Mouse (Mus musculus) intestine, embryonic 14.5 days (tissue): Measurements from ENCODE around the gene Ankrd27. TPM values are rescaled to one million over a fixed set of nuclear protein-coding genes. Genes with fewer than 3 reads are reported as not detected.

ENCODE experiments used
- ATAC-seq: fragments of 200-750 bp; cut with Nextera tagmentation; replicated peaks from 2 replicates; pipeline ENCODE4 v1.8.0; 2017; ENCODE audit warnings: low read depth, moderate number of reproducible peaks, moderate TSS enrichment, moderate library complexity; ENCODE audit not compliant: low FRiP score, low TSS enrichment
- DNase-seq: peaks from one replicate; pipeline ENCODE4 v3.0.0-alpha.2; 2018; ENCODE audit warnings: low spot score
- H3K27ac ChIP-seq: fragments of 300-500 bp; sonication (generic); 2 replicates; pipeline ENCODE4 v1.5.1; 2014; ENCODE audit warnings: low read depth, mild to moderate bottlenecking, control low read depth
- H3K27me3 ChIP-seq: fragments of 300-500 bp; sonication (generic); replicated peaks from 2 replicates; pipeline ENCODE4 v1.6.1; 2014; ENCODE audit warnings: low read length, control low read depth; ENCODE audit not compliant: control insufficient read depth, insufficient read depth
- H3K36me3 ChIP-seq: fragments of 300-500 bp; sonication (generic); 2 replicates; pipeline ENCODE4 v1.6.1; 2014; ENCODE audit warnings: low read length, control low read depth; ENCODE audit not compliant: control insufficient read depth, insufficient read depth
- H3K4me1 ChIP-seq: fragments of 300-500 bp; sonication (generic); replicated peaks from 2 replicates; pipeline ENCODE4 v1.6.1; 2014; ENCODE audit warnings: low read length, control low read depth, mixed read lengths; ENCODE audit not compliant: control insufficient read depth, insufficient read depth
- H3K4me2 ChIP-seq: fragments of 300-500 bp; sonication (generic); 2 replicates; pipeline ENCODE4 v1.6.1; 2014; ENCODE audit warnings: low read length
- H3K4me3 ChIP-seq: fragments of 300-500 bp; sonication (generic); 2 replicates; pipeline ENCODE4 v1.5.1; 2014; ENCODE audit warnings: low read depth, low read length, control low read depth, mixed read lengths
- H3K9ac ChIP-seq: fragments of 300-500 bp; sonication (generic); 2 replicates; pipeline ENCODE4 v1.6.1; 2014; ENCODE audit warnings: mild to moderate bottlenecking, low read length
- H3K9me3 ChIP-seq: fragments of 300-500 bp; sonication (generic); 2 replicates; pipeline ENCODE4 v1.6.1; 2016; ENCODE audit warnings: low read length, control low read depth; ENCODE audit not compliant: control insufficient read depth
- WGBS: fragments of 180-500 bp; shearing (Covaris S2); extraction: QIAGEN DNeasy Blood & Tissue Kit; methylation state at CpG from one replicate; pipeline ENCODE4 v1.1.7; 2014; 5-methylcytosine and 5-hydroxymethylcytosine counted together
- polyA plus RNA-seq: library from polyadenylated mRNA; unstranded; fragments of >200 nt; fragmentation: Nextera tagmentation; extraction: Ambion mirVana; gene quantifications from 2 replicates; pipeline ENCODE4 v1.2.1, GENCODE M21; 2014

Gene Ankrd27
- polyA plus RNA-seq, 1 experiment from 2014 or later: 41.4 TPM

DNA sequence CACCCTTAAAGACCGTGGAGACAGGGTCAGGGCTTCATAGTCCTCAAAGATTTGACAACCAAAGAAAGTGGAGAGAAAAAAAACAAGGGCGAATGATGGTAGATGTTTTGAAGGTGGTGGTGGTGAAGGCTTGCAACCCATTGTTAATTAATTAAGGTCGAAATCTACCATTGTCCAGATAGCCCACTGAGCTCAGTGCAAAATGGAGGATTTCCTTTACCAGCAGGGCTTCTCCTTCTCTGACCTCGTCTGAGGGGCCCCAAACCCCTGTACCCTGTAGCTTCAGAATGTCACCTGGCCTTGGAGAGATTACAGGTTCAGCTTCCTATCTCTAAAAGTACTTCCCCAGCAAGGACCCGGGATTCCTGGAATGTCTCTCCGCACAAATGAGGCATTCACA, 71.8 kb downstream of the Ankrd27 start:
- no peak overlapping the region for H3K4me2 ChIP-seq
- no peak overlapping the region for H3K9ac ChIP-seq
- no peaks in the 10 kb centered on the region for H3K36me3 ChIP-seq
- ATAC-seq (no peak), DNase-seq (no peak)
- no peak overlapping the region for H3K27ac ChIP-seq
- H3K9me3 ChIP-seq: no peaks in the 10 kb centered on the region
- no peaks in the 10 kb centered on the region for H3K4me1 ChIP-seq
- no peak overlapping the region for H3K4me3 ChIP-seq
- WGBS: 59% methylated on average over 6 of the region's 6 CpGs
- H3K27me3 ChIP-seq: no peaks in the 10 kb centered on the region

DNA sequence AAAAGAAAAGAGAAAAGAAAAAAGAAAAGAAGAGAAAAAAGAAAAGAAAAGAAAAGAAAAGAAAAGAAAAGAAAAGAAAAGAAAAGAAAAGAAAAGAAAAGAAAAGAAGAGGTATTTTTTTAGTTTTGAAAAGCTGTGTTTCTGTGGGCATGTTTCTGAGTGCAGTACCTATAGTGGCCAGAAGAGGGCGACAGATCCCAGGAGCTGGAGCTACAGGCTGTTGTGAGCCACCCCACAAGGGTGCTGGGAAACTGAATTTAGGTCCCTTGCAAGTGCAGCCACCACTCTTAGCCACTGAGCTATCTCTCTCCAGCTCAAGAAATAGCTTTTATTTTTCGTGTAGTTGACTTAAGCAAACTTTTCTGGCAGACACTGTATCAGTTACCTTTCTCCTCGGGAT, 73.1 kb downstream of the Ankrd27 start:
- H3K27ac ChIP-seq: no peak overlapping the region
- no peak overlapping the region for H3K4me3 ChIP-seq
- DNase-seq: no peak
- 62% methylated on average over 3 of the region's 3 CpGs for WGBS
- no peak overlapping the region for H3K4me2 ChIP-seq
- no peaks in the 10 kb centered on the region for H3K36me3 ChIP-seq
- no peaks in the 10 kb centered on the region for H3K9me3 ChIP-seq
- H3K9ac ChIP-seq: no peak overlapping the region
- H3K27me3 ChIP-seq: no peaks in the 10 kb centered on the region
- H3K4me1 ChIP-seq: no peaks in the 10 kb centered on the region
- ATAC-seq: no peak

DNA sequence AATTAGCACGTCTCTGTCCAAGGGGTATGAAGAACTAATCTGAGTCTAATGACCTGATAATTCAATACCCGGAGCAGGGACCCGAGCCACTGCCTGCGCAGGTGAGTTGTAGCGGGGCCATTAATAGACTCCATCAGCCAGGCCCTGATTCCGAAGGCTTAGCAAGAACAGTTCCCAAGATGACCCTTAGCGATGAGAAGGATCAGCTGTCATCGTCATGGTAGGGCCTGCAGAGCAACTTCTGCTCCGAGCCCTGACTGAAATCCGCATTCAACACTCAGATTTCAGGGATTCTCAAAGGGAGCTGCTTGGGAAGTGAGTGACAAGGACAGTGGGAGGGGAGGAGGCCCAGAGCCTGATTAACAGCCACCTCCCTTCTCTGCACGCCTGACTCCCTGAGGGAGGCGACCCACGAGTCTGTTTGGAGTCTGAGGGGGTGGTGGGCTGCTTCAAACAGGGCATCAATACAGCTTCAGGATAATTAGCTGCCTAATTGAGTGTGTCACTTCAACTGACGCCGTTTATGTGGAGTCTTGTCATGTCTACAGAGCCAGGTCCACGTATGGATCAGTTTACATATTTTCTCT, 77.8 kb downstream of the Ankrd27 start:
- ATAC-seq: no peak
- Histone ChIP-seq H3K4me3 (no peak overlapping the region), H3K4me2 (no peak overlapping the region), H3K9ac (no peak overlapping the region), H3K36me3 (no peaks in the 10 kb centered on the region), H3K4me1 (no peaks in the 10 kb centered on the region), H3K27ac (no peak overlapping the region), H3K27me3 (no peaks in the 10 kb centered on the region), H3K9me3 (no peaks in the 10 kb centered on the region)
- DNase-seq: no peak
- WGBS: 70% methylated on average over 16 of the region's 16 CpGs

DNA sequence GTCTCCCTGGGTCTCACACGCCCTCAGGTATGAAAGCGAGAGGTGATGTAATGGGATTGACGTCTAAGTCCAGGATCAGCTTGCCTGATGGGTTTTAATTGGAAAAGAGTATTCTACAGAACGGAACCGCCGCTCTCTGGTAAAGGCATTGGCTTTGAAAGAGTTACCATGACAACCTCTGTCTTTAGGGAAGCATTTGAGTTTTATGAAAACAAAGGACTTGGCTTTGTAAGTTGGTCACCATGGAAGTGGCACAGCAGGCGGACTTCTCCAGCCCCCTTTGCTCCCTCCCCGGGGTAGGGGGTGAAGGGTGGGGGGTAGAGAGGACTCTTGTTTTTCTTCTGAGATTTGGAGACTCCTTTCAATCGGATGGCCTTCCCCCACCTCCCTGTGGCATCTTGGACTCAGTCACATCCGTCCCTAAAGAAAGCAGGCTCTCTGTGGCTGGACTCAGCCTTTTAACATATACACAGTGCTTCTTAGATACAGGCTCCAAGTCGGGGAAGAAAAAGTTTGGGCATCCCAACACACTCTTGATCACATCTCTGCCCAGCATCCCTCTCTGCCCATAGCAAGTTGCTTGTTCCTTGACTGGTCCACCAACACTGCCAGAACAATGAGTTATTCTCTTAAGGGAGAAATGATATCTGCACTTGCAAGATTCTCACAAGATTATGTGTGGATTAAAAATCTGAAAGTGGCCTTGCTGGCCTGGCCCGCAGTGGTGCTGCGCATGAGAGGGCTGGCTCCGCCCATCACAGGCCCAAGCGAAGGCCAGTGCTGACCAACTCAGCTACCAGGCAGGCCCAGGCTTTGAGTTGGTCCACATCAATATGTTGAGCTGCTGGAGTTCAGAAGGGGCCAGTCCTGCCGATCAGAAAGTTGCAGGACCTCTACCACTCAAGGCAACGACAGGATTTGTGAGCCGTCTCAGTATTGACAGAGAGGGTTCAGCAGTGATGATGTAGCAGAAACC, 82.3 kb downstream of the Ankrd27 start:
- WGBS: 68% methylated on average over 18 of the region's 18 CpGs
- no peak for ATAC-seq
- H3K27ac ChIP-seq: no peak overlapping the region
- H3K4me2 ChIP-seq: no peak overlapping the region
- no peak for DNase-seq
- no peaks in the 10 kb centered on the region for H3K9me3 ChIP-seq
- H3K36me3 ChIP-seq: no peaks in the 10 kb centered on the region
- H3K4me1 ChIP-seq: no peaks in the 10 kb centered on the region
- H3K4me3 ChIP-seq: no peak overlapping the region
- H3K27me3 ChIP-seq: no peaks in the 10 kb centered on the region
- no peak overlapping the region for H3K9ac ChIP-seq

DNA sequence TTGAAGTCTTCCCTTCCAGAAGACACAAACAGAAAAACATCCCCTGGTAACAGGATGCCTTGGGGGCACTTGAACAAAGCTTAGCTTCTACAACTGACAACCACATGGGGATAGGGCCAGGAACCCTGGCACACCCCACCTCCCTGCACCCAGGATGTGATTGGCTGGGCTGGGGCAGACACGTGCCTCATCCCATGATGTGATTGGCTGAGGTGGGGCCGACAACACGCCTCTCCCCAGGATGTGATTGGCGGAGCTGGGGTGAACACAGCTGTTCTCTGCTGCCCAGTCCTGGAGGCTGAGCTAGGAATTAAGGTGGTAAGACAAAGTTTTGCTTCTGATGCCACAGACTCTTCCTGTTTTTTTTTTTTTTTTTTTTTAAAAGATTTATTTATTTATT, 92.9 kb downstream of the Ankrd27 start:
- no peaks in the 10 kb centered on the region for H3K4me1 ChIP-seq
- no peak overlapping the region for H3K4me2 ChIP-seq
- no peak for DNase-seq
- H3K27ac ChIP-seq: no peak overlapping the region
- H3K27me3 ChIP-seq: no peaks in the 10 kb centered on the region
- no peaks in the 10 kb centered on the region for H3K36me3 ChIP-seq
- H3K4me3 ChIP-seq: no peak overlapping the region
- no peaks in the 10 kb centered on the region for H3K9me3 ChIP-seq
- no peak overlapping the region for H3K9ac ChIP-seq
- no peak for ATAC-seq
- whole genome bisulfite sequencing: 80% methylated on average over 4 of the region's 4 CpGs

DNA sequence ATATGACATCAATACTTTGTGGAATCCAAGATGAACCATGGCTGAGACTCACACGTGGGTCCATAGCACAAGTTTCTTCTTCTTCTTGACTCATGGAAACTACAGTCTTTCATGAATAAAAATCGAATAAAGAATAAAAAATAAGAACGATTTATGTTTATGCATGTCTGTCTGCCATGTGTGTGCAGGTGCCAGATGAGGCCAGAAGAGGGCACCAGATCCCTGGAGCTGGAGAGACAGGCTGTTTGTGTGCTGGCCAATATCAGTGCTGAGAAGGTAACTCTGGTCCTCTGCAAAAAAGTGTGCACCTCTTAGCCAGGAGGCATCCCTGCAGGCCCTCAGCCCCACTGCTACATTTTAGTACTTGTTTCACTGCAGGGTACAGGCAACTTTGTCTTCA, 95.5 kb downstream of the Ankrd27 start:
- Histone ChIP-seq H3K9me3 (no peaks in the 10 kb centered on the region), H3K27ac (no peak overlapping the region), H3K4me3 (no peak overlapping the region), H3K36me3 (no peaks in the 10 kb centered on the region), H3K9ac (no peak overlapping the region), H3K4me1 (no peaks in the 10 kb centered on the region), H3K27me3 (no peaks in the 10 kb centered on the region), H3K4me2 (no peak overlapping the region)
- DNase-seq (no peak), ATAC-seq (no peak)
- 73% methylated on average over 3 of the region's 3 CpGs for WGBS

DNA sequence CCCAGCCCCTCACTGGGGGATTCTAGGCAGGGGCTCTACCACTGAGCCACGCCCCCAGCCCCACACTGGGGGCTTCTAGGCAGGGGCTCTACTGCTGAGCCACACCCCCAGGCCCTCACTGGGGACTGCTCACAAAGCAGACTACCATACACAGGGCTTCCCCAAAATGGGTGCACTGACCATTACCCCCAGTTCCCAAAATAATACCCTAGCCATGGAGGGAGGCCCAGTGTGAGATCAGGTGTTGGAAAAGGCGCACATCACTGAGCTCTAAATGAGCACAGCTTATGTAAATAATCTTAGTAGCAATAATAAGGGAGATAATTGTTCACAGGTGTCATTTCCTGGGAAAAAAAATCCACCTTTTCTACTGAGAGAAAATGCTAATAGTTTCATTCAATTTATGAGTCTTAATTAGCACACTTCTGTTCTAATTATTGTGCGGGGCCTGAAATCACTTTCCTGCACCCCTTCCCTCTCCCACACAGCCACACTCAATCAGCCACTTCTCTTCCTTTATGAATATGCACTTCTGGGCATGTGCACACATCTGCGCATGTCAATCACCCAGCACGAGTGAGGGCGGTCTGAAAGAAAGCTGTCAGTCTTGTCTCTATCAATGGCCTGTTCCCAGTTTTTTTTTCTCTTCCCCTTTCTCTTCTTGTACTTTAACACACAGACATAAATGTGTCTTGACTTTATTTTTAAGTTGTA, 97.5 kb downstream of the Ankrd27 start:
- Histone ChIP-seq H3K4me2 (no peak overlapping the region), H3K9ac (no peak overlapping the region), H3K27me3 (no peaks in the 10 kb centered on the region), H3K4me1 (peaks cover 4% of the 10 kb centered on the region; the same call in 1 of the 2 replicates), H3K9me3 (no peaks in the 10 kb centered on the region), H3K27ac (no peak overlapping the region), H3K36me3 (no peaks in the 10 kb centered on the region; the same call in 1 of the 2 replicates), H3K4me3 (no peak overlapping the region)
- ATAC-seq (no peak), DNase-seq (no peak)
- WGBS: 87% methylated on average over 6 of the region's 6 CpGs

DNA sequence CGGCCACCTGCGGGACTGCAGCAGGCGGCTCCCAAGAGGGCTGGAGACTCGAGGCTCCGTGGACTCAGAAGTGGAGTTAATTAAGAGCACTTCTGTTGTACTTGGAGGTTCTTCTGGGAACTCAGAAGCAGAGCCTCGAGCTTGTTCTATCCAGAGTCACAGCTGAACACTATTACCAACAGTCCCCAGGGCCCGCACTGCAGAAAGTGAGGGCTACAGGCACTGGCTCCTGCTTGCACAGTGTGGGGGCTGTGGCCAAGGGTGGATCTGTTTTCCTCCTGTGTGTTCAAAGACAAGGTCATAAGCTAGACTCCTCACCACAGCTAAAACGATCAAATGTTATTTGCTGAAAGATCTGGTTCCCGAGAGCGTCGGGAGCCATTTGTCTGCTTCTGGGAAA, 100.2 kb downstream of the Ankrd27 start:
- Histone ChIP-seq H3K9me3 (no peaks in the 10 kb centered on the region), H3K4me3 (no peak overlapping the region), H3K27ac (no peak overlapping the region), H3K4me1 (peaks cover 4% of the 10 kb centered on the region; the same call in 1 of the 2 replicates), H3K9ac (no peak overlapping the region), H3K27me3 (no peaks in the 10 kb centered on the region), H3K4me2 (no peak overlapping the region), H3K36me3 (peaks cover 17% of the 10 kb centered on the region)
- no peak for DNase-seq
- ATAC-seq: no peak
- WGBS: 56% methylated on average over 11 of the region's 11 CpGs
